Mouse (Mus musculus): Measurements from ENCODE around the gene Foxn3.

Foxn3 gene

GRCm38 (mm10) chr12:99464291-99464690, 99.1 kb downstream of the Foxn3 start:
- DNase-seq (ENCODE audit: low read depth, low spot score) = no peak

- no peak for DNase-seq (ENCODE audit: low read depth, low spot score)
Measured at GRCm38 (mm10) chr12:99462846-99463245, 100.5 kb downstream of the Foxn3 start.

GRCm38 (mm10) chr12:99462302-99462701, 101.1 kb downstream of the Foxn3 start:
- no peak for DNase-seq (ENCODE audit: low read depth, low spot score)

- DNase-seq (ENCODE audit: low read depth, low spot score) = no peak
Measured at GRCm38 (mm10) chr12:99457521-99458205, 105.7 kb downstream of the Foxn3 start.

- no peak for DNase-seq (ENCODE audit: low read depth, low spot score)
Measured at GRCm38 (mm10) chr12:99455580-99455979, 107.8 kb downstream of the Foxn3 start.

- DNase-seq (ENCODE audit: low read depth, low spot score) = no peak
Measured at GRCm38 (mm10) chr12:99454394-99454793, 109.0 kb downstream of the Foxn3 start.

GRCm38 (mm10) chr12:99453797-99454196, 109.6 kb downstream of the Foxn3 start:
- no peak for DNase-seq (ENCODE audit: low read depth, low spot score)

- no peak for DNase-seq (ENCODE audit: low read depth, low spot score)
Measured at GRCm38 (mm10) chr12:99450076-99450475, 113.3 kb downstream of the Foxn3 start.

GRCm38 (mm10) chr12:99447791-99448190, 115.6 kb downstream of the Foxn3 start:
- no peak for DNase-seq (ENCODE audit: low read depth, low spot score)

GRCm38 (mm10) chr12:99445018-99445674, 118.2 kb downstream of the Foxn3 start:
- no peak for DNase-seq (ENCODE audit: low read depth, low spot score)

- DNase-seq (ENCODE audit: low read depth, low spot score) = no peak
Measured at GRCm38 (mm10) chr12:99442819-99443218, 120.6 kb downstream of the Foxn3 start.

GRCm38 (mm10) chr12:99440953-99441352, 122.4 kb downstream of the Foxn3 start:
- DNase-seq (ENCODE audit: low read depth, low spot score) = peak; percentile 9

GRCm38 (mm10) chr12:99440022-99440421, 123.4 kb downstream of the Foxn3 start:
- DNase-seq (ENCODE audit: low read depth, low spot score) = no peak

- DNase-seq (ENCODE audit: low read depth, low spot score) = no peak
Measured at GRCm38 (mm10) chr12:99435189-99435588, 128.2 kb downstream of the Foxn3 start.

GRCm38 (mm10) chr12:99433402-99433801, 130.0 kb downstream of the Foxn3 start:
- no peak for DNase-seq (ENCODE audit: low read depth, low spot score)

- no peak for DNase-seq (ENCODE audit: low read depth, low spot score)
Measured at GRCm38 (mm10) chr12:99431541-99431940, 131.8 kb downstream of the Foxn3 start.

- no peak for DNase-seq (ENCODE audit: low read depth, low spot score)
Measured at GRCm38 (mm10) chr12:99430992-99431391, 132.4 kb downstream of the Foxn3 start.

GRCm38 (mm10) chr12:99429101-99429500, 134.3 kb downstream of the Foxn3 start:
- DNase-seq (ENCODE audit: low read depth, low spot score) = no peak

- DNase-seq (ENCODE audit: low read depth, low spot score) = no peak
Measured at GRCm38 (mm10) chr12:99426207-99426916, 137.0 kb downstream of the Foxn3 start.

GRCm38 (mm10) chr12:99419396-99419760, 144.0 kb downstream of the Foxn3 start:
- no peak for DNase-seq (ENCODE audit: low read depth, low spot score)

- no peak for DNase-seq (ENCODE audit: low read depth, low spot score)
Measured at GRCm38 (mm10) chr12:99418476-99419395, 144.6 kb downstream of the Foxn3 start.

- no peak for DNase-seq (ENCODE audit: low read depth, low spot score)
Measured at GRCm38 (mm10) chr12:99417885-99418284, 145.5 kb downstream of the Foxn3 start.

Measured in retina, postnatal 7 days (tissue).